Mouse (Mus musculus) forebrain, embryonic 11.5 days (tissue): Measurements from ENCODE around the gene Cd4. TPM values are rescaled to one million over a fixed set of nuclear protein-coding genes. Genes with fewer than 3 reads are reported as not detected.

Experiments used
- ATAC-seq: fragments of 200-750 bp; cut with Nextera tagmentation; replicated peaks from 2 replicates; pipeline ENCODE4 v1.8.0; 2017; ENCODE audit warnings: moderate TSS enrichment; ENCODE audit not compliant: low FRiP score
- DNase-seq: peaks from one replicate; pipeline ENCODE4 v3.0.0-alpha.2; 2017; ENCODE audit warnings: low spot score
- H3K27ac ChIP-seq: fragments of 300-500 bp; sonication (generic); 2 replicates; pipeline ENCODE4 v1.5.1; 2014; ENCODE audit warnings: low read depth, low read length
- H3K27me3 ChIP-seq: fragments of 300-500 bp; sonication (generic); 2 replicates; pipeline ENCODE4 v1.6.1; 2014; ENCODE audit warnings: mild to moderate bottlenecking, low read length, mixed read lengths; ENCODE audit not compliant: control insufficient read depth, insufficient read depth
- H3K36me3 ChIP-seq: fragments of 300-500 bp; sonication (generic); 2 replicates; pipeline ENCODE4 v1.6.1; 2014; ENCODE audit warnings: mild to moderate bottlenecking, low read length, moderate library complexity, mixed read lengths; ENCODE audit not compliant: control insufficient read depth, insufficient read depth
- H3K4me1 ChIP-seq: fragments of 300-500 bp; sonication (generic); replicated peaks from 2 replicates; pipeline ENCODE4 v1.6.1; 2014; ENCODE audit warnings: low read length, mixed read lengths; ENCODE audit not compliant: control insufficient read depth, insufficient read depth
- H3K4me2 ChIP-seq: fragments of 300-500 bp; sonication (generic); 2 replicates; pipeline ENCODE4 v1.6.1; 2014; ENCODE audit warnings: low read depth, mild to moderate bottlenecking, low read length, moderate library complexity, mixed read lengths; ENCODE audit not compliant: severe bottlenecking
- H3K4me3 ChIP-seq: fragments of 300-500 bp; sonication (generic); 2 replicates; pipeline ENCODE4 v1.5.1; 2014; ENCODE audit warnings: low read depth, low read length
- H3K9ac ChIP-seq: fragments of 300-500 bp; sonication (generic); 2 replicates; pipeline ENCODE4 v1.6.1; 2014; ENCODE audit warnings: low read length
- H3K9me3 ChIP-seq: fragments of 300-500 bp; sonication (generic); 2 replicates; pipeline ENCODE4 v1.6.1; 2016; ENCODE audit warnings: low read length, mixed read lengths; ENCODE audit not compliant: control insufficient read depth
- WGBS: fragments of 180-500 bp; shearing (Covaris S2); extraction: QIAGEN DNeasy Blood & Tissue Kit; methylation state at CpG from one replicate; pipeline ENCODE4 v1.1.7; 2014; 5-methylcytosine and 5-hydroxymethylcytosine counted together
- polyA plus RNA-seq: library from polyadenylated mRNA; unstranded; fragments of >200 nt; fragmentation: Nextera tagmentation; extraction: Ambion mirVana; gene quantifications from 2 replicates; pipeline ENCODE4 v1.2.1, GENCODE M21; 2014

The Cd4 gene
- polyA plus RNA-seq, result not detected in 2 replicates

DNA sequence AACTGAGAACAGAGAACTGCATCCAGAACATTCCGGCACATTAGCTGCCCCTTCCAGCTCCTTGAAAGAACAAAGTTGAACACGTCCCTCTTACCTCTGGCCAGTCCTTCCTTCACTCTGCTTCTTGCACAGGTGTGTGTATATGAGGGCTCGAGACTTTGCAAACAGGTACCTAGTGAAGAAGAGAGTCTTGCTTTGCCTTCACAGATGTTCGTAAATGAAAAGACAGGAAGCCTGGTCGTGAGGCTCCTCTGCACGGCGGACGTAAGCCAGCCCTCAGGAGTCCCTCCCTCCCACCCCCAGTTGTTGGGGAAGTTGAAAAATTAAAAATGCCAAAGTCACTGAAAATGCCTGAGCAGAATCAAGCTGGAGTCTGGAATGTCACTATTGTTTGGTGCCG, at the start of gene Cd4:
TSS of gene Cd4 (minus strand) at position 236 of the 400 bp plus-strand sequence.
- no peaks in the 10 kb centered on the region for H3K9me3 ChIP-seq
- H3K4me1 ChIP-seq, result no peaks in the 10 kb centered on the region
- 88% methylated on average over 9 of the region's 9 CpGs for WGBS
- no peaks in the 10 kb centered on the region for H3K27me3 ChIP-seq
- no peak for ATAC-seq
- DNase-seq, result no peak
- no peak within 1 kb of the TSS for H3K9ac ChIP-seq
- H3K4me2 ChIP-seq, result no peak within 1 kb of the TSS
- no peak within 1 kb of the TSS for H3K4me3 ChIP-seq
- no peak within 1 kb of the TSS for H3K27ac ChIP-seq
- H3K36me3 ChIP-seq, result no peaks in the 10 kb centered on the region

DNA sequence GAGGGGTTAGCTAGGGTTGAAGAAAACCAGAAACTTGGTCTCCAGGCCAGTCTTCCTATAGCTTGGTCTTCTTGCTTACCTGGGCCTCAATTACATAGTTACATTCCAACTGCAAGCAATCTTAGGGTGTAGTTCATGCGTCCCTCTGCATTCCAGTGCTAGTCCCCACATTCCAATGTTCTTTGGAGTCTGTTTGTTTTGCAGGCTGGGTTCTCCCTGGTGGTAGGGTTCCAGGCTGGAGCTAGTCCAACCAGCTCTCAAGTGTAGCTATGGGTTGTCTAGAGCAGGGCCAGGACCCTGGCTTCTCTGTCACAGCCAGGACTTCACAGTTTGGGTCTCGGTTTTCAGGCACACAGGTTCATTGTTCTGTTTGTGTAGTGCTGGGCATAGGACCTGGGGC, 49.5 kb upstream of the Cd4 start:
- Histone ChIP-seq H3K9me3 (no peaks in the 10 kb centered on the region), H3K4me3 (no peak overlapping the region), H3K27me3 (no peaks in the 10 kb centered on the region), H3K36me3 (peaks cover 10% of the 10 kb centered on the region), H3K9ac (no peak overlapping the region), H3K4me1 (no peaks in the 10 kb centered on the region; the same call in 1 of the 2 replicates), H3K4me2 (no peak overlapping the region), H3K27ac (no peak overlapping the region)
- DNase-seq (no peak), ATAC-seq (no peak)
- WGBS, result 93% methylated on average over 2 of the region's 2 CpGs

DNA sequence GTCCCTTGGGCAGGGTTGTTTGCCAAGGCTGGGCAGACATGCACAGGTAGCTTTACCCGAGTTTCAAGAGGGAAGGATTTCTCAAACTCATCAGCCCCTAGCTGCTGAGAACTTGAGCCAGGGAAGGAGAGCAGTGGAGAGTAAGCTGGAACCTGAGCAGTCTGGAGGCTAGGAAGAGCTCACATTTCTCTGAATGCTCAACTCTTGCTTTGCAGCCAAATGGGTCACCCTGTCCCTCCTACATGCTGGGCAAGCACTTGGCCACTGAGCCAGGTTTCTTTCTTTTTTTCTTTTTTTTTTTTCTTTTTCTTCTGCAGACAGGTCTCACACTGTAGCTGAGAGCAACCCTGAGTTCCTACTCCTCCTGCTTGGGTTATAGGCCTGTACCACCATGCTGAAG, 48.7 kb upstream of the Cd4 start:
- H3K4me1 ChIP-seq, result peaks cover 3% of the 10 kb centered on the region
- 83% methylated on average over 1 of the region's 1 CpGs for WGBS
- no peaks in the 10 kb centered on the region for H3K9me3 ChIP-seq
- H3K27ac ChIP-seq, result no peak overlapping the region
- H3K27me3 ChIP-seq, result no peaks in the 10 kb centered on the region
- peaks cover 10% of the 10 kb centered on the region for H3K36me3 ChIP-seq
- no peak overlapping the region for H3K9ac ChIP-seq
- ATAC-seq (no peak), DNase-seq (no peak)
- H3K4me3 ChIP-seq, result no peak overlapping the region
- no peak overlapping the region for H3K4me2 ChIP-seq

DNA sequence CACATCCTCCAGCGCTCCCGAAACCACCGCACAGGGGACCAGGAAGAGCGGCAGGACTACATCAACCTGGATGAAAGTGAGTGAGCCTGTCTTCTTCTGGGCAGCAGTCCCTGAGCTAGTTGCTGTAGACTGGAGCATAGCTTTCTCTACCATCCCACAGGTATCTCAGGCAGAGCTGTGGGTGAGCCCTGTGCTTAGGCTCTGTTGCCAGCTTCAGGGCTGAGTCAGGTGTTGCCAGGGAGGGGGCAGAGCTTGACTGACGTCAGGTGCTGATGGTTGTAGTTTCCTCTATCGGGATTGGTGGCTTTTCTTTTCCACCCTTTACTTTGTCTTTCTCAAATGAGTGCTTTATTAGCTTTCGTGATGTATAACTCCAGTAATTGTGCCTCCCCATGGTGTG, 46.6 kb upstream of the Cd4 start:
- H3K9me3 ChIP-seq, result no peaks in the 10 kb centered on the region
- H3K27me3 ChIP-seq, result no peaks in the 10 kb centered on the region
- H3K27ac ChIP-seq, result no peak overlapping the region
- no peak overlapping the region for H3K9ac ChIP-seq
- WGBS, result 91% methylated on average over 7 of the region's 7 CpGs
- ATAC-seq (no peak), DNase-seq (no peak)
- H3K4me3 ChIP-seq, result no peak overlapping the region
- H3K36me3 ChIP-seq, result peaks cover 10% of the 10 kb centered on the region
- no peak overlapping the region for H3K4me2 ChIP-seq
- peaks cover 10% of the 10 kb centered on the region for H3K4me1 ChIP-seq

DNA sequence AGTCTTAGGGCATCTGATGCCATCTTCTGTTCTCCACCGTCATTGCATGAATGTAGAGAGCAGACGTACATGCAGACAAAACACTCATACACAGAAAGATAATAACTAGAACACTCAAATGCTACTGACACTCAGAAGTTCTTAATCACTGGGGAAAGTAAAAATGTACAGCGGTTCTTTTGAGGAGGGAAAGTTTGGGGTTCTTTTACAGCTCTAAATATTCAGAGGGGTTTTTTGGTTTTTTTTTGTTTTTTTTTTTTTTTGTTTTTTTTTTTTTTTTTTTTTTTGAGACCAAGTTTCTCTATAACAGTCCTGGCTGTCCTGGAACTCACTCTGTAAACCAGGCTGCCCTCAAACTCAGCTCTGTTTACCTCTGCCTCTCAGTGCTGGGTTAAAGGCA, 45.1 kb upstream of the Cd4 start:
- no peak for ATAC-seq
- H3K9me3 ChIP-seq, result no peaks in the 10 kb centered on the region
- DNase-seq, result no peak
- H3K27me3 ChIP-seq, result no peaks in the 10 kb centered on the region
- H3K27ac ChIP-seq, result no peak overlapping the region
- no peak overlapping the region for H3K4me2 ChIP-seq
- 92% methylated on average over 3 of the region's 3 CpGs for WGBS
- peaks cover 10% of the 10 kb centered on the region for H3K36me3 ChIP-seq
- H3K4me1 ChIP-seq, result peaks cover 11% of the 10 kb centered on the region
- no peak overlapping the region for H3K4me3 ChIP-seq
- no peak overlapping the region for H3K9ac ChIP-seq

- ATAC-seq (no peak), DNase-seq (no peak)
- peaks cover 10% of the 10 kb centered on the region for H3K36me3 ChIP-seq
Measured at GRCm38 (mm10) chr6:124932314-124932695, 44.3 kb upstream of the Cd4 start.

DNA sequence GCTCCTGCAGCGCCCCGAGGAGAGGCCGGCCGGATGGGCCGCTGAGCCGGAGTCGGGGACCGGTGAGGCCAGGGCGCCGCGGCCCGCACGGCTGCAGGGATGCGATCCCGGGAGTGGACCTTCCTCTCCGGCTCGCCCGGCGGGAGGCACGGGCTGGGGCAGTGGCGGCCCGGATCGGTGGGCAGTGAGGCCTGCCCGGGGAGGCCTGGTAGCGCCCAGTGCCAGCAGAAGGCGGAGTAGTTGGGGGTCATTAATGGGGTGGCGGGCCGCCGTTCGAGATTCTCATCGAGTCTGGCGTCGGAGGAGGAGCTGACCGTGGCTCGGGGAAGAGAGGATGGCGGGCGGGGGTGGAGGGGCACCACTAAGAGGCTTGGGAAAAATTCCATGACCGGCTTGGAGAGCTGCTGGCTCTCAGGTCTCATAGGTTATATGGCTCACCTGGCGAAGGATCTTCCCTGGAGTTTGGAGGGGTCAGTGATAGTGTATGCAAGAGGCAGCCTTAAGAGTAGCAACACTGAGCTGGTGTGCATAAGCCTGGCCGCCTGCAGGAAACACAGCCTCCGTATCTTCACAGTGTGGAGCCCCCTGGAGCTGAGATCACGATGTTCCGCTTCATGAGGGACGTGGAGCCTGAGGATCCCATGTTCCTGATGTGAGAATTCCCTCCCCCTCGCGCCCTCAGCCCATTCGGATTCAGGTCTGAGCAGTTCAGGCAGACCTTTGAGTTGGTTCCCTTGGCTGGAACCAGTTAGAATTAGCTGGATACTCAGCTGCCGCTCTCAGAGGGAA, 43.7 kb upstream of the Cd4 start:
- peaks cover 10% of the 10 kb centered on the region for H3K36me3 ChIP-seq
- H3K4me2 ChIP-seq, result peak overlapping the region; percentile 92
- no peaks in the 10 kb centered on the region for H3K9me3 ChIP-seq
- peak overlapping the region; percentile 86 for H3K27ac ChIP-seq
- peak overlapping the region; percentile 95 for H3K4me3 ChIP-seq
- H3K4me1 ChIP-seq, result peaks cover 11% of the 10 kb centered on the region
- H3K9ac ChIP-seq, result peak overlapping the region; percentile 94
- DNase-seq, result no peak
- 2% methylated on average over 45 of the region's 48 CpGs for WGBS
- H3K27me3 ChIP-seq, result no peaks in the 10 kb centered on the region
- ATAC-seq, result peak; percentile 18

More at GRCm38 (mm10) chr6:124932314-124932695, 44.3 kb upstream of the Cd4 start:
- no peaks in the 10 kb centered on the region for H3K27me3 ChIP-seq
- H3K9me3 ChIP-seq, result no peaks in the 10 kb centered on the region
- peaks cover 11% of the 10 kb centered on the region for H3K4me1 ChIP-seq
- no peak overlapping the region for H3K27ac ChIP-seq
- H3K9ac ChIP-seq, result peak overlapping the region; percentile 94
- H3K4me2 ChIP-seq, result peak overlapping the region; percentile 92
- WGBS, result 49% methylated on average over 12 of the region's 12 CpGs
- H3K4me3 ChIP-seq, result peak overlapping the region; percentile 95

- H3K9ac ChIP-seq, result peak within 1 kb of the TSS; percentile 94
- WGBS, result under 1% methylated on average over 57 of the region's 64 CpGs
- H3K36me3 ChIP-seq, result peaks cover 4% of the 10 kb centered on the region
- H3K4me3 ChIP-seq, result peak within 1 kb of the TSS; percentile 95
- H3K9me3 ChIP-seq, result no peaks in the 10 kb centered on the region
- H3K27me3 ChIP-seq, result no peaks in the 10 kb centered on the region
- DNase-seq, result peak; percentile 100
- peak within 1 kb of the TSS; percentile 92 for H3K4me2 ChIP-seq
- peaks cover 11% of the 10 kb centered on the region for H3K4me1 ChIP-seq
- peak; percentile 94 for ATAC-seq
- peak within 1 kb of the TSS; percentile 86 for H3K27ac ChIP-seq
Measured at GRCm38 (mm10) chr6:124930754-124931524, 42.9 kb upstream of the Cd4 start, which contains the start of gene Mlf2. Gene Mlf2, plus strand, starts transcription at chr6:124931386.
